Mouse (Mus musculus): ENCODE data around the gene Gm3033. TPM values are rescaled to one million over a fixed set of nuclear protein-coding genes. Genes with fewer than 3 reads are reported as not detected.
"Not testable (repeated sequence)": the region's sequence is repeated elsewhere in the genome, so short reads cannot be mapped to it uniquely, and the experiment has no call there.

Gm3033 gene
- polyA plus RNA-seq (2015; fragmentation: Nextera tagmentation; extraction: Ambion mirVana), result not detected in 2 replicates

GRCm38 (mm10) chr14:3845945-3846344 is at the start of gene Gm3033:
TSS of gene Gm3033 (plus strand) at chr14:3846245.
- not testable (repeated sequence) for H3K4me2 ChIP-seq (ENCODE audit: low read length); H3K27me3 ChIP-seq (replicated peaks; ENCODE audit: control insufficient read depth, insufficient read depth, low read length); H3K36me3 ChIP-seq (ENCODE audit: control insufficient read depth, insufficient read depth, low read length); H3K4me1 ChIP-seq (ENCODE audit: control insufficient read depth, insufficient read depth, low read depth, low read length); H3K4me3 ChIP-seq (ENCODE audit: low read length); ATAC-seq; H3K27ac ChIP-seq (ENCODE audit: low read depth, low read length); H3K9me3 ChIP-seq (ENCODE audit: control insufficient read depth, low read length); H3K9ac ChIP-seq (ENCODE audit: low read depth, low read length)
- no CpG with 5 or more reads among the region's 2 CpGs for WGBS

DNA sequence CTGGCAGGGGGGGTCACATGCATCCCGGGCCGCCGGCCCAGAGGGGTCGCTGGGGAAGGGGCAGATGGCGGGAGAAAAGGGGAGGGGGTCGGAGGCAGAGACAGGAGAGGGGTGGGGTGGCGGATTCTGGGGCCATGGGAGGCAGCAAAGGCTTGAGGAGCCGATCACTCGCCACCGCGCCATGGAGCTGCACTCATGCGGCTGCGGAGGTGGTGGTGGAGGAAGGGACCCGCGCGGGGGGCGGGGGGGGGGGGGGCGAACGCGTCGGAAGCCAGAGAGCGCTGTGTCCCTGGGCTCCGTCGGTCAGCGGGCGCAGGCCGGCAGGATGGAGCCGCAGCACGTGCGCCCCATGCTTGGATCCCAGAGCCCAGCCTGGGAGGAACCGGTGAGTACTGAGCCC is 36.3 kb upstream of the Gm3033 start, which contains the start of gene Gm3002:
Gm3002 (plus strand) TSS at position 301 of the 400 bp plus-strand sequence.
- ATAC-seq; H3K27ac ChIP-seq (ENCODE audit: low read depth, low read length); H3K4me2 ChIP-seq (ENCODE audit: low read length); H3K27me3 ChIP-seq (replicated peaks; ENCODE audit: control insufficient read depth, insufficient read depth, low read length); H3K4me1 ChIP-seq (ENCODE audit: control insufficient read depth, insufficient read depth, low read depth, low read length); H3K9ac ChIP-seq (ENCODE audit: low read depth, low read length); H3K9me3 ChIP-seq (ENCODE audit: control insufficient read depth, low read length); H3K36me3 ChIP-seq (ENCODE audit: control insufficient read depth, insufficient read depth, low read length); H3K4me3 ChIP-seq (ENCODE audit: low read length): not testable (repeated sequence)
- no CpG with 5 or more reads among the region's 31 CpGs for WGBS

DNA sequence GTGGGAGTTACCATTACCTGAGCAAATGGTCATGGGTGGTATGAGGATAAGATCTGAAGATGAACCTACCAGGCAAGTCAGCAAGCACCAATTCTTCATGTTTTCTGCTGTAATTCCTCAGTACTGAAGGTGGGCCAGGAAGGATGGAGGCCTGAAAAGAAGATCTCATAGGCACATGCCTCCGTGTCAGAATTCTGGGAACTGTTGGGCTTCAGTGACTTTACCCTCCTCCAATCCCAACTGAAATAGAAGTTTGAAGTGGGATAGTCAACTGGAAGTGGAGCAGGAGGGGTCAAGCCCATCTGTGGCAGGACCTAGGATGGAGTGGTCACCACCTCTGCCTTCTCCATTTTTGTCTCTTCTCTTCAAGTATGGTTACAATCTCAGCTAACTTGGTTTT is 37.8 kb downstream of the Gm3033 start, which contains the start of gene Gm2916:
Gm2916 (plus strand) TSS at position 301 of the 400 bp plus-strand sequence.
- H3K9me3 ChIP-seq (ENCODE audit: control insufficient read depth, low read length); ATAC-seq; H3K4me2 ChIP-seq (ENCODE audit: low read length); H3K4me1 ChIP-seq (ENCODE audit: control insufficient read depth, insufficient read depth, low read depth, low read length); H3K27ac ChIP-seq (ENCODE audit: low read depth, low read length); H3K4me3 ChIP-seq (ENCODE audit: low read length); H3K9ac ChIP-seq (ENCODE audit: low read depth, low read length); H3K36me3 ChIP-seq (ENCODE audit: control insufficient read depth, insufficient read depth, low read length); H3K27me3 ChIP-seq (replicated peaks; ENCODE audit: control insufficient read depth, insufficient read depth, low read length): not testable (repeated sequence)
- no CpG with 5 or more reads among the region's 1 CpGs for WGBS

Other genes with a start within 250 kb of the Gm3033 start
- not detected in 2 replicates for gene Gm3012, start 211.7 kb upstream of the Gm3033 start, polyA plus RNA-seq (2015; fragmentation: Nextera tagmentation; extraction: Ambion mirVana)
- gene Gm3020, start 194.2 kb upstream of the Gm3033 start, polyA plus RNA-seq (2015; fragmentation: Nextera tagmentation; extraction: Ambion mirVana), result 19.9 and 23.2 TPM in 2 replicates
- not detected in 2 replicates for gene Gm3043, start 157.5 kb upstream of the Gm3033 start, polyA plus RNA-seq (2015; fragmentation: Nextera tagmentation; extraction: Ambion mirVana)
- gene Gm3002, start 36.2 kb upstream of the Gm3033 start, polyA plus RNA-seq (2015; fragmentation: Nextera tagmentation; extraction: Ambion mirVana), result 5.9 TPM in 2 replicates
- not detected in 2 replicates for gene Gm2916, start 37.9 kb downstream of the Gm3033 start, polyA plus RNA-seq (2015; fragmentation: Nextera tagmentation; extraction: Ambion mirVana)
- gene Gm3029, start 85.5 kb downstream of the Gm3033 start, polyA plus RNA-seq (2015; fragmentation: Nextera tagmentation; extraction: Ambion mirVana), result not detected in 2 replicates
- gene Gm3095, start 117.3 kb downstream of the Gm3033 start, polyA plus RNA-seq (2015; fragmentation: Nextera tagmentation; extraction: Ambion mirVana), result 1.7 TPM in 2 replicates
- not detected in 2 replicates for gene Gm3099, start 152.1 kb downstream of the Gm3033 start, polyA plus RNA-seq (2015; fragmentation: Nextera tagmentation; extraction: Ambion mirVana)
- gene Gm5796, start 177.7 kb downstream of the Gm3033 start, polyA plus RNA-seq (2015; fragmentation: Nextera tagmentation; extraction: Ambion mirVana), result 4.2 and 4.3 TPM in 2 replicates
- not detected in 2 replicates for gene Gm3115, start 237.9 kb downstream of the Gm3033 start, polyA plus RNA-seq (2015; fragmentation: Nextera tagmentation; extraction: Ambion mirVana)

Data from hindbrain, embryonic 16.5 days (tissue).